Mouse (Mus musculus) kidney, adult 2 months (tissue): ENCODE results near the gene Scrn2.

Experiments
- CTCF ChIP-seq: fragments of 200-500 bp; conservative IDR thresholded peaks from 2 replicates; pipeline ENCODE4 v1.5.1; 2011; ENCODE audit warnings: low read depth, mild to moderate bottlenecking, control low read depth, low read length, moderate library complexity, mixed read lengths; ENCODE audit not compliant: insufficient read depth, insufficient read length
- POLR2A ChIP-seq: fragments of 200-500 bp; IDR thresholded peaks from one replicate; pipeline ENCODE4 v1.6.1; 2011; ENCODE audit warnings: low read depth, low read length, control low read depth

DNA sequence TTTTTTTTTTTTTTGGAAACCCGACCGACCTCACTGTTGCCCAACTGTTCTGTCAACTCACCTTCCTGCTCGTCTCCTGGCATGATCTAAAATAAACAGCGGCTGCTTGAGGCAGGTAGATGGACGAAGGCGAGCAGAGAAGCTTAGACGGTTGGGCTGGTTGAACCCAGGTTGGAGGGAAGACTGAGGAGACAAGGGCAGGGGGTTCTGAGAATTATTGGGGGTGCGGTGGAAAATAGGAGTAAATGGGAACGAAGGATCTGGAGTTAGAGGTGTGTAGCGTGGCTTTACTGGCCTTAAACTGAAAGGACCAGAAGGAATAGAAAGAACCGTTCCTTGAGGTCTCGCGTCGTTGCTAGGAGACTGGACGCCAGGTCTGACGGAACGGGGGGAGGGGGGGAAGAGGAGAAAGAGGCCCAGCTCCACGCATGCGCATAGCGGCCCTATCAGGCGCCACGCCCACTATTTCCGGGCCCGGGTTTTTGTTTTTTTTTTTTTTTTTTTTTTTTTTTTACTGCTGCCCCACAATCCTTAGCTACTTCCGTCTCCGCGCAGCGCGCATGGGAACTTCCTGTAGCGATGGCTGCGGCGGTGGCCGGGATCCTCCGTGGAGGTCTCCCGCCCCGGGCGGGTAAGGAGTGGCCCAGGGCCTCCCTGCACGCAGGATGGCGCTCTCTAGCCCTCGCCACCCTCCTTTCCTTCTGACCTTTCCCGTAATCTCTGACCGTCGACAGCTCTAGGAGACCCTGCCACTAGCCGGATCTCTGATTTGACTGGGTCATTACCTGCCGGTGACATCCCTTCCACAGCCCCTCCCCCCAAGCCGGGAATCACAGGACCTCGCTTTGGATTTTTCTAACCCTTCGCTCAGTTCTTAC lies 11.5 kb downstream of the Scrn2 start, which contains the start of the genes Lrrc46 and Mrpl10:
- TF ChIP-seq CTCF, result no peak
- TF ChIP-seq POLR2A, result peak; percentile 28
